Mouse (Mus musculus) embryo, embryonic 11 days (tissue): ENCODE data around the gene Tspan15.
A peak's percentile ranks its signal among the peaks of the same experiment; 100 is the strongest.

Experiments
- DNase-seq: peaks from one replicate; pipeline ENCODE4 v3.0.0-alpha.2; 2015

The Tspan15 gene

DNA sequence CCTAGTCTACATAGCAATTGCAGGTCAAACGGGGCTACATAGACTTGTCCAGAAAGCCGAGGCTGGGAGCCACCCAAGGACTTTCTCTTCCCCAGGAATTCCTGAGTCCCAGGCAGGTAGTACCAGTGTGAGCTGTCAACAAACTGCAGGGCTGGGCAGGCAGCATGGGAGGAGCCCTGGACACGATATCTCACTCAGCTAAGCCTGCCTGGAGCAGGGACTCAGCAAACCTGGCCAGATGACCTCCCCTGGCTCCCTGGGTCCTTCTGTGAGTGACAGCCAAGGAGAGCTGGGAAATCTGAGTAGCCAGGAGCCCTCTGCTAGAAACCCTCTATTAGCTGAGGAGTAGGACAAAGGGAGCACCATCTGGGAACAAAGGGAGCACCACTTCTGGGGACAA is 41.7 kb downstream of the Tspan15 start:
- no peak for DNase-seq

DNA sequence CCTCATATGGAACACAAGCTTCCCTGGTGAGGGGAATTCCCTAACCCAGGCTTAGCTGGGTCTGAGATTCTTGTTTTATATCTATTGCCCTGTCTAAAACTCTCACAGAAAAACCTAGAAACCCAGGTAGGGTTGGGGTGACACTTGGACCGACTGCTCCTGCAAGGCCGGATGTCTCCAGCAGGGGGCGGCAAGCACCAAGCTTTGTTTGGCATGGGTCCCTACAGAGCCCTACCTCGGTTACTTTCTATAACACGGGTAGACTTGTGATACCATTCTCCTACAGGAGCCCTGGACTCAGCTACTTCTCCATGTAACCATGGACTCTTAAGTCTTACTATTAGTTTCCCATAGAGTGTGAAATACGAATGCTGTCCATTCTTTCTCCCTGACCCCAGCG is 44.2 kb downstream of the Tspan15 start:
- peak; percentile 81 for DNase-seq

- DNase-seq: peak; percentile 95
These were observed 48.0 kb downstream of the Tspan15 start for GRCm38 (mm10) chr10:62183053-62183452.

GRCm38 (mm10) chr10:62182471-62183014 is 48.5 kb downstream of the Tspan15 start:
- DNase-seq: no peak

GRCm38 (mm10) chr10:62181701-62182100 is 49.4 kb downstream of the Tspan15 start:
- DNase-seq: no peak

- no peak for DNase-seq
These were observed 51.1 kb downstream of the Tspan15 start for GRCm38 (mm10) chr10:62179944-62180343.

- DNase-seq: peak; percentile 74
These were observed 56.3 kb downstream of the Tspan15 start for GRCm38 (mm10) chr10:62174533-62175313.

GRCm38 (mm10) chr10:62173941-62174448 is 57.1 kb downstream of the Tspan15 start:
- peak; percentile 40 for DNase-seq

GRCm38 (mm10) chr10:62172841-62173553 is 58.1 kb downstream of the Tspan15 start:
- peak; percentile 70 for DNase-seq

DNA sequence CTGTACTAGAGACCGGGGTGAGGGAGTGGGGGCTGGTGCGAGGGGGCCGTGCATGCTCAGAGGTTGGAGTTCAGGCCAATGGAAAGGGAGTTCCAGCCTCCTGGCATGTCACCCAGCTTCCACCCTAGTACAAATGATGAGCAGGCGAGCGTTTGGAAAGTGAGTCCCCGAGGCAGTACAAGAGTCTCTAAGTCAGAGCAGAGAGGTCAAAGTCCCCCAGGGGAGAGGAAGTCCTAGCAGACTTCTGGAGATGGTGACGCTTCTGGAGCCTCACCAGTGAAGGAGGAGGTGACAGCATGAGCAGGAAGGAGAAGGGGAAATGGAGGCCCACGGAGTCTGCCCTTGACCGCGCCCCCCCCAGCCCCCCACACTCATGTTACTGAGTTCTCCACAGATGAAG is 68.6 kb downstream of the Tspan15 start:
- DNase-seq: no peak

GRCm38 (mm10) chr10:62149929-62150328 is 81.1 kb downstream of the Tspan15 start:
- peak; percentile 31 for DNase-seq

GRCm38 (mm10) chr10:62147466-62148248 is 83.4 kb downstream of the Tspan15 start:
- no peak for DNase-seq

- peak; percentile 54 for DNase-seq
These were observed 85.1 kb downstream of the Tspan15 start for GRCm38 (mm10) chr10:62145957-62146356.

- no peak for DNase-seq
These were observed 87.2 kb downstream of the Tspan15 start, which contains the start of gene Fam241b for GRCm38 (mm10) chr10:62143820-62144219. TSS of gene Fam241b (minus strand) at chr10:62143920.

DNA sequence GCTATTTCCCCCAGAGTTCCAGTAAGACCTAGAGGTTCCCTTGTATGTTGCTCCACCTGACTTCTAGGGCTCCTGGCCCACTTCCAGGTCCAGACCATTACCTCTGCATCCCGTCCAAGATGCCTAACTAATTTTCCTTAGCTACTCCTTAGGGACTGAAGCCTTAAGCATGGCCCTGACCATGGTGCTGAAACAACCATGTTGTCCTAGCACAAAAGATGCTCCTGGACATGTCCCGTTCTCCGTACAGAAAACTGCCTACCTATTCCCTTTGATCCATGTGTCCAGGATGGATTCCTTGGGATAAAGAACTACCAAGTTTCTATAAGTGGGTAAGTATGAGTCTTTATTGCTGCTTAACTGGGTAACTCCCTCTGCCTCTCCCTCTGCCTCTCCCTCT is 93.0 kb downstream of the Tspan15 start:
- DNase-seq: peak; percentile 78

DNA sequence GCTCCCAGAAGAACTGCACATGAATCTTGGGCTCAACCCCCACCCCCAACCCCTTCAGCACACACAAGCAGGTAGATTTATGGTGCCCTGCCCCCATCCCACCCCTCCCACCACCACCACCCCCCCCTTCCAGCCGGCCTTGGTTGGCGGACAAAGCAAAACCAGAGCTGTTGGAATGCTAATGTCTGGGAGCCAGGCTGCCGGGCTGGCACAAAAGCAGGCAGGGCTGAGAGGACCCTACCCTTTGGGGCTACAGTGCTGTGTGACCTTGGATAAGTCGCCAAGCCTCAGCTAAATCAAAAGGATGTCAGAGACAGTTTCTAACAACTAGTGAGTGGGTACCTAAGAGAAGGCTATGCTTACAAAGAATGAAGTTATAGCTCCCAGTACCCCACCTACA is 93.9 kb downstream of the Tspan15 start:
- DNase-seq: no peak

GRCm38 (mm10) chr10:62135696-62136470 is 95.2 kb downstream of the Tspan15 start:
- no peak for DNase-seq
